Mouse (Mus musculus) erythroblast, embryonic 14.5 days (primary cell): ENCODE measurements at regions not wholly inside any gene's neighbourhood (a gene's known extent, or its start where the extent isn't known, plus 50 kb on each side); places are given as distances from the start of the nearest gene placed in this dataset.

Experiments
- GATA1 ChIP-seq: IDR thresholded peaks from 2 replicates; pipeline ENCODE4 v1.6.1; 2012; ENCODE audit warnings: low read length, inconsistent platforms, mixed read lengths
- TAL1 ChIP-seq: IDR thresholded peaks from 3 replicates; pipeline ENCODE4 v1.6.1; 2012; ENCODE audit warnings: low read length, inconsistent platforms, mixed read lengths

- peak; percentile 30 for TF ChIP-seq GATA1
- TF ChIP-seq TAL1 = peak; percentile 61
These were observed 310.4 kb downstream of the Ccser2 start for GRCm38 (mm10) chr14:36658193-36658592.
